Mouse (Mus musculus): ENCODE data around the gene Mpp2.

Gene Mpp2

DNA sequence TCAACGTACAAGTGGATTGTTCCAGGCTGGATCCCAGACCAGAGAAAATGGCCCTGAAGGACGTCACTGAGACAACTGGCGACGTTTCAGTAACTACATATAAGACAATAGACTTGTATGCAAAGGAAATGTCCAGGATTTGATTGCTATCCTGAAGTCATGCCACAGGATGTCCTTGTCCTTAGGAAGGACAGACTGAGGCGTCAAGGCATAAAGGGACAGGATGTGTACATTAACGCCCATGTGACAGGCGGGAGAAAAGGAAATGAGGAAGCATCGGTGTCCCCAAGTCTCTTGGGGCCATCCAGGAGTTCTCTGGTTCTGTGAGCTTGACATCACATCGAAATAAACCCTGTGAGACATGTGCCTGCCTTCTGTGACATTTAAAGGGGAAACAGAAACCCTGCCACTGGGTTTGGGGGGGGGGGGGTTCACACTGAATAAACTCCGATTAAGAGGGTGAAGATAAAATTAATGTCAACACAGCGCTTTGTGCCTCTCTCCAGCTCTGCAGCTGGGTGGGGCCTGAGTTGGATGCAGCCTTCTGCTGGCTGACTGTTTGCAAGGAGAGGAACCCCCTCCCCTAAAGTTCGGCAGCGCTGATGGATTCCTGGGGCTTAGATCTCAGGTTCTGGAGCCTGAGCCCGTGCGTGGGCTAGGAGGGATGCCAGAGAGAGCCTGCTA is 79.2 kb downstream of the Mpp2 start:
- DNase-seq (ENCODE audit: low spot score), result no peak

GRCm38 (mm10) chr11:102008372-102008771 is 79.9 kb downstream of the Mpp2 start:
- DNase-seq (ENCODE audit: low spot score), result no peak
